Mouse (Mus musculus) liver, adult 2 months (tissue): ENCODE measurements around the gene Tlr6. TPM values are rescaled to one million over a fixed set of nuclear protein-coding genes. Genes with fewer than 3 reads are reported as not detected.
A peak's percentile ranks its signal among the peaks of the same experiment; 100 is the strongest.

Source experiments
- DNase-seq: peaks from one replicate; pipeline ENCODE4 v3.0.0-alpha.2; 2011; ENCODE audit warnings: low read depth, low spot score; ENCODE audit errors: extremely low read depth
- H3K27ac ChIP-seq: fragments of 200-500 bp; replicated peaks from 2 replicates; pipeline ENCODE4 v1.5.1; 2012; ENCODE audit warnings: low read depth, mild to moderate bottlenecking, control low read depth, inconsistent platforms, low read length; ENCODE audit not compliant: insufficient read depth
- H3K27me3 ChIP-seq: fragments of 200-500 bp; 2 replicates; pipeline ENCODE4 v1.6.1; 2012; ENCODE audit warnings: mild to moderate bottlenecking, moderate library complexity, low read length, inconsistent platforms; ENCODE audit not compliant: control insufficient read depth, insufficient read depth
- H3K36me3 ChIP-seq: fragments of 200-500 bp; 2 replicates; pipeline ENCODE4 v1.6.1; 2012; ENCODE audit warnings: low read length, inconsistent platforms; ENCODE audit not compliant: control insufficient read depth, insufficient read depth
- H3K4me1 ChIP-seq: fragments of 200-500 bp; 2 replicates; pipeline ENCODE4 v1.6.1; 2011; ENCODE audit warnings: low read length; ENCODE audit not compliant: control insufficient read depth, insufficient read depth
- H3K4me3 ChIP-seq: fragments of 200-500 bp; 2 replicates; pipeline ENCODE4 v1.5.1; 2011; ENCODE audit warnings: low read depth, mild to moderate bottlenecking, control low read depth, low read length, moderate library complexity; ENCODE audit not compliant: insufficient read depth
- H3K79me2 ChIP-seq: fragments of 200-500 bp; 2 replicates; pipeline ENCODE4 v1.6.1; 2012; ENCODE audit warnings: inconsistent platforms, mild to moderate bottlenecking, low read length, moderate library complexity; ENCODE audit not compliant: control insufficient read depth, insufficient read depth
- H3K9ac ChIP-seq: fragments of 200-500 bp; 2 replicates; pipeline ENCODE4 v1.6.1; 2012; ENCODE audit warnings: low read depth, mild to moderate bottlenecking, control low read depth, inconsistent platforms, low read length
- CTCF ChIP-seq: fragments of 200-500 bp; IDR thresholded peaks from 2 replicates; pipeline ENCODE4 v1.5.1; 2011; ENCODE audit warnings: low read depth, low read length, control low read depth
- POLR2A ChIP-seq: fragments of 200-500 bp; IDR thresholded peaks from 2 replicates; pipeline ENCODE4 v1.6.1; 2011; ENCODE audit warnings: low read length, control low read depth; ENCODE audit not compliant: insufficient read depth; ENCODE audit errors: extremely low read depth
- WGBS: fragments of 180-500 bp; shearing (Covaris S2); methylation state at CpG from one replicate; pipeline ENCODE4 v1.1.7; 2018; 5-methylcytosine and 5-hydroxymethylcytosine counted together
- polyA plus RNA-seq: library from polyadenylated mRNA; depleted of rRNA; stranded (reverse); fragments of >200 nt; gene quantifications from 2 replicates; pipeline ENCODE4 v1.2.3, GENCODE M21; 2012
- total RNA-seq: library from RNA; depleted of rRNA; stranded (reverse); fragments of >200 nt; gene quantifications from 2 replicates; pipeline ENCODE4 v1.2.3, GENCODE M21; 2014

The Tlr6 gene
- total and polyA plus RNA-seq, 2 experiments: 0.18 to 0.46 TPM

- Histone ChIP-seq H3K36me3 (no peaks in the 10 kb centered on the region), H3K4me3 (peak within 1 kb of the TSS; percentile 97), H3K27ac (peak within 1 kb of the TSS; percentile 96), H3K27me3 (no peaks in the 10 kb centered on the region), H3K4me1 (peaks cover 10% of the 10 kb centered on the region; the same call in 1 of the 2 replicates), H3K9ac (peak within 1 kb of the TSS; percentile 93), H3K79me2 (peaks cover 4% of the 10 kb centered on the region; the same call in 1 of the 2 replicates)
- peak; percentile 52 for DNase-seq
- under 1% methylated on average over 68 of the region's 68 CpGs for WGBS
- TF ChIP-seq CTCF: no peak
- TF ChIP-seq POLR2A: no peak; the same call in 1 of the 2 replicates
Observed at GRCm38 (mm10) chr5:64969861-64970771, 10.2 kb upstream of the Tlr6 start, which contains the start of gene Fam114a1. Gene Fam114a1 (plus strand): TSS chr5:64970071.

GRCm38 (mm10) chr5:64968961-64969860, 9.3 kb upstream of the Tlr6 start:
- peak overlapping the region; percentile 96 for H3K27ac ChIP-seq
- H3K27me3 ChIP-seq: no peaks in the 10 kb centered on the region
- WGBS: 8% methylated on average over 14 of the region's 14 CpGs

DNA sequence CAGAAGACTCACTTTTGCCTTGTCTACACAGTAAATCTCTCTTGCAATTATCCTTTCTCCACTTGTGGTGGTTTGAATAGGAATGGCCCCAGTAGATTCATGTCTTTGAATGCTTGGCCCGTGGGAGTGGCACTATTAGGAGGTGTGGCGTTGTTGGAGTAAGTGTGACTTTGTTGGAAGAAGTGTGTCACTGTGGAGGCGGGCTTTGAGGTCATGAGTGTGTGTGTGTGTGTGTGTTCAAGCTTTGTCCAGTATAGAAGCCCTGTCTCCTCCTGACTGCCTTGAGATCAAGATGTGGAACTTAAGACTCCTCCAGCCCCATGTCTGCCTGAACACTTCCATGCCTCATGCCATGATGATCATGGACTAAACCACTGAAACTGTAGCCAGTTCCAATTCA, 3.8 kb upstream of the Tlr6 start:
- no peaks in the 10 kb centered on the region for H3K36me3 ChIP-seq
- WGBS: 93% methylated on average over 3 of the region's 3 CpGs
- no peak overlapping the region for H3K9ac ChIP-seq
- no peaks in the 10 kb centered on the region for H3K27me3 ChIP-seq
- H3K4me3 ChIP-seq: no peak overlapping the region
- no peaks in the 10 kb centered on the region for H3K79me2 ChIP-seq
- H3K27ac ChIP-seq: no peak overlapping the region
- DNase-seq: no peak
- TF ChIP-seq POLR2A (no peak), CTCF (no peak)
- H3K4me1 ChIP-seq: peaks cover 6% of the 10 kb centered on the region

More at GRCm38 (mm10) chr5:64968961-64969860, 9.3 kb upstream of the Tlr6 start:
- H3K4me1 ChIP-seq: 0 out of 2 replicates have a peak, but pooled peaks cover 6% of the 10 kb centered on the region
- DNase-seq: peak; percentile 54
- no peaks in the 10 kb centered on the region for H3K36me3 ChIP-seq
- H3K4me3 ChIP-seq: peak overlapping the region; percentile 97
- TF ChIP-seq POLR2A (no peak), CTCF (no peak)
- peak overlapping the region; percentile 93 for H3K9ac ChIP-seq
- peaks cover 4% of the 10 kb centered on the region; the same call in 1 of the 2 replicates for H3K79me2 ChIP-seq

- no peaks in the 10 kb centered on the region for H3K27me3 ChIP-seq
- H3K4me3 ChIP-seq: no peak overlapping the region
- no peak overlapping the region for H3K27ac ChIP-seq
- H3K79me2 ChIP-seq: no peaks in the 10 kb centered on the region
- H3K36me3 ChIP-seq: no peaks in the 10 kb centered on the region
- H3K4me1 ChIP-seq: peaks cover 6% of the 10 kb centered on the region
- peak; percentile 85 for DNase-seq
- no peak overlapping the region for H3K9ac ChIP-seq
- no peak for TF ChIP-seq POLR2A
- peak; percentile 48 for TF ChIP-seq CTCF
- WGBS: 23% methylated on average over 5 of the region's 5 CpGs
Observed at GRCm38 (mm10) chr5:64963271-64963670, 3.4 kb upstream of the Tlr6 start.

DNA sequence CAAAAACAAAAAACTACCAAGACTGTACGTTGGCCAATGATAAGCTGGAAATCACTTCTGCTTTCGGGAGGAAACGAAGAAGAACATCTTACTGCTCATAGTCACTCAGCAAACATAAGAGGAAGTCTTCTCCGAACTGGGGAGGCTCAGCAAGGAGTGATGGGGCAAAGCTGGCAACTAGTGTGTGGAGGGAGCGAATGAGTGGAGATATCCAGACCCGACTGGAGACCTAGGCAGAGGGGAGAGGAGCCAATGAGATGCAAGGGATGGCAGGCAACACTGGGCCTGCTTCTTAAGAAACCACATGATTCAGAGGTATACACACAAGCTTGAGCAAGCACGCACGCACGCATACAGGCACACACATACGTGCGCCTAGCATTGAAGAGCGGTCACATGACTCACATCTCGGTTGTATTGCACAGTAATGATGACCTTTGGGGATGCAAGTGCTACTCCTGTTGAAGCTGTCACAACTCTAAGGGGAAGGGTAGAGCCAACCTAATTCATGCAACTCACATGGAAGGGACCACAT, 1.0 kb upstream of the Tlr6 start:
- Histone ChIP-seq H3K9ac (no peak overlapping the region), H3K27ac (peak overlapping the region; percentile 10; the same call in 1 of the 2 replicates), H3K4me3 (no peak overlapping the region), H3K36me3 (no peaks in the 10 kb centered on the region), H3K79me2 (no peaks in the 10 kb centered on the region), H3K4me1 (peaks cover 6% of the 10 kb centered on the region), H3K27me3 (no peaks in the 10 kb centered on the region)
- 86% methylated on average over 13 of the region's 13 CpGs for WGBS
- TF ChIP-seq POLR2A (no peak), CTCF (no peak)
- peak; percentile 38 for DNase-seq
